Mouse (Mus musculus): ENCODE results near the gene Galnt11. TPM values are rescaled to one million over a fixed set of nuclear protein-coding genes. Genes with fewer than 3 reads are reported as not detected.

Gene Galnt11
- total and polyA plus RNA-seq, 3 experiments = 12.6 to 13.6 TPM; not detected in 1

Other genes with a start within 250 kb of the Galnt11 start
- gene Prkag2, start 121.3 kb upstream of the Galnt11 start, total RNA-seq (2012; rRNA removed) = 7.7 and 8.0 TPM in 2 replicates
- gene Prkag2, start 121.3 kb upstream of the Galnt11 start, polyA plus RNA-seq (2012; ENCODE audit: insufficient read depth in 1 of 2, insufficient read length in 2 of 2, low read depth in 1 of 2, low replicate concordance in 2 of 2, missing spikeins in 1 of 2) = 10 to 100 TPM in 1 of 2 experiments, not detected in 1; 27.9 TPM
- gene Galntl5, start 40.4 kb upstream of the Galnt11 start, total RNA-seq (2012; rRNA removed) = not detected in 2 replicates
- gene Galntl5, start 40.4 kb upstream of the Galnt11 start, polyA plus RNA-seq (2012; ENCODE audit: insufficient read depth in 1 of 2, insufficient read length in 2 of 2, low read depth in 1 of 2, low replicate concordance in 2 of 2, missing spikeins in 1 of 2) = not detected
- not detected in 2 replicates for gene E130116L18Rik, start 1.2 kb downstream of the Galnt11 start, total RNA-seq (2012; rRNA removed)
- gene E130116L18Rik, start 1.2 kb downstream of the Galnt11 start, polyA plus RNA-seq (2012; ENCODE audit: insufficient read depth in 1 of 2, insufficient read length in 2 of 2, low read depth in 1 of 2, low replicate concordance in 2 of 2, missing spikeins in 1 of 2) = not detected

Data from MEL (cell line).